Mouse (Mus musculus): ENCODE data around the gene Tnni3k. TPM values are rescaled to one million over a fixed set of nuclear protein-coding genes. Genes with fewer than 3 reads are reported as not detected.
"Not testable (repeated sequence)": the region's sequence is repeated elsewhere in the genome, so short reads cannot be mapped to it uniquely, and the experiment has no call there.

Gene Tnni3k
- polyA plus RNA-seq, 1 experiment from 2014 or later: not detected

GRCm38 (mm10) chr3:154824713-154825112 lies 230.5 kb downstream of the Tnni3k start:
- no peak for ATAC-seq (ENCODE audit: insufficient read depth, low FRiP score)
- Histone ChIP-seq H3K27me3 (ENCODE audit: control insufficient read depth, insufficient read depth, low read length) (no peaks in the 10 kb centered on the region), H3K4me2 (ENCODE audit: low read depth, low read length) (no peak overlapping the region), H3K27ac (ENCODE audit: low read length) (no peak overlapping the region), H3K36me3 (ENCODE audit: control insufficient read depth, insufficient read depth, low read length) (no peaks in the 10 kb centered on the region), H3K4me1 (ENCODE audit: control insufficient read depth, insufficient read depth, low read length) (no peaks in the 10 kb centered on the region), H3K4me3 (replicated peaks; ENCODE audit: low read length) (no peak overlapping the region), H3K9ac (ENCODE audit: low read length) (no peak overlapping the region), H3K9me3 (replicated peaks; ENCODE audit: control insufficient read depth, low read length) (no peaks in the 10 kb centered on the region)
- 70% methylated on average over 4 of the region's 4 CpGs for WGBS

- not testable (repeated sequence) for H3K27ac ChIP-seq (ENCODE audit: low read length); H3K9ac ChIP-seq (ENCODE audit: low read length); H3K9me3 ChIP-seq (replicated peaks; ENCODE audit: control insufficient read depth, low read length); H3K4me3 ChIP-seq (replicated peaks; ENCODE audit: low read length); ATAC-seq (ENCODE audit: insufficient read depth, low FRiP score); H3K4me1 ChIP-seq (ENCODE audit: control insufficient read depth, insufficient read depth, low read length); H3K4me2 ChIP-seq (ENCODE audit: low read depth, low read length); H3K36me3 ChIP-seq (ENCODE audit: control insufficient read depth, insufficient read depth, low read length); H3K27me3 ChIP-seq (ENCODE audit: control insufficient read depth, insufficient read depth, low read length)
- WGBS: 13% methylated on average over 5 of the region's 5 CpGs
Measured at GRCm38 (mm10) chr3:154819684-154820083, 235.5 kb downstream of the Tnni3k start.

GRCm38 (mm10) chr3:154817732-154818131 lies 237.5 kb downstream of the Tnni3k start:
- no peaks in the 10 kb centered on the region for H3K36me3 ChIP-seq (ENCODE audit: control insufficient read depth, insufficient read depth, low read length)
- no peak overlapping the region for H3K9ac ChIP-seq (ENCODE audit: low read length)
- 6% methylated on average over 7 of the region's 7 CpGs for WGBS
- H3K27me3 ChIP-seq (ENCODE audit: control insufficient read depth, insufficient read depth, low read length): no peaks in the 10 kb centered on the region
- no peaks in the 10 kb centered on the region for H3K9me3 ChIP-seq (replicated peaks; ENCODE audit: control insufficient read depth, low read length)
- no peak overlapping the region for H3K4me2 ChIP-seq (ENCODE audit: low read depth, low read length)
- no peak for ATAC-seq (ENCODE audit: insufficient read depth, low FRiP score)
- H3K4me3 ChIP-seq (replicated peaks; ENCODE audit: low read length): no peak overlapping the region
- no peaks in the 10 kb centered on the region for H3K4me1 ChIP-seq (ENCODE audit: control insufficient read depth, insufficient read depth, low read length)
- no peak overlapping the region for H3K27ac ChIP-seq (ENCODE audit: low read length)

GRCm38 (mm10) chr3:154816801-154817625 lies 238.2 kb downstream of the Tnni3k start:
- no peaks in the 10 kb centered on the region for H3K36me3 ChIP-seq (ENCODE audit: control insufficient read depth, insufficient read depth, low read length)
- H3K4me2 ChIP-seq (ENCODE audit: low read depth, low read length): no peak overlapping the region
- 40% methylated on average over 19 of the region's 19 CpGs for WGBS
- H3K27me3 ChIP-seq (ENCODE audit: control insufficient read depth, insufficient read depth, low read length): no peaks in the 10 kb centered on the region
- ATAC-seq (ENCODE audit: insufficient read depth, low FRiP score): peak; percentile 76; the same call in 1 of the 2 replicates
- no peak overlapping the region for H3K9ac ChIP-seq (ENCODE audit: low read length)
- no peak overlapping the region for H3K4me3 ChIP-seq (replicated peaks; ENCODE audit: low read length)
- no peaks in the 10 kb centered on the region for H3K9me3 ChIP-seq (replicated peaks; ENCODE audit: control insufficient read depth, low read length)
- H3K27ac ChIP-seq (ENCODE audit: low read length): no peak overlapping the region
- H3K4me1 ChIP-seq (ENCODE audit: control insufficient read depth, insufficient read depth, low read length): no peaks in the 10 kb centered on the region

GRCm38 (mm10) chr3:154816231-154816630 lies 239.0 kb downstream of the Tnni3k start:
- no peaks in the 10 kb centered on the region for H3K27me3 ChIP-seq (ENCODE audit: control insufficient read depth, insufficient read depth, low read length)
- no peak overlapping the region for H3K4me3 ChIP-seq (replicated peaks; ENCODE audit: low read length)
- H3K27ac ChIP-seq (ENCODE audit: low read length): no peak overlapping the region
- no peak overlapping the region for H3K9ac ChIP-seq (ENCODE audit: low read length)
- no peaks in the 10 kb centered on the region for H3K36me3 ChIP-seq (ENCODE audit: control insufficient read depth, insufficient read depth, low read length)
- WGBS: 69% methylated on average over 3 of the region's 3 CpGs
- no peaks in the 10 kb centered on the region for H3K4me1 ChIP-seq (ENCODE audit: control insufficient read depth, insufficient read depth, low read length)
- H3K9me3 ChIP-seq (replicated peaks; ENCODE audit: control insufficient read depth, low read length): no peaks in the 10 kb centered on the region
- H3K4me2 ChIP-seq (ENCODE audit: low read depth, low read length): no peak overlapping the region
- no peak for ATAC-seq (ENCODE audit: insufficient read depth, low FRiP score)

GRCm38 (mm10) chr3:154815606-154816005 lies 239.6 kb downstream of the Tnni3k start:
- H3K4me1 ChIP-seq (ENCODE audit: control insufficient read depth, insufficient read depth, low read length): no peaks in the 10 kb centered on the region
- no peak overlapping the region for H3K4me2 ChIP-seq (ENCODE audit: low read depth, low read length)
- H3K27ac ChIP-seq (ENCODE audit: low read length): no peak overlapping the region
- H3K4me3 ChIP-seq (replicated peaks; ENCODE audit: low read length): no peak overlapping the region
- no peak overlapping the region for H3K9ac ChIP-seq (ENCODE audit: low read length)
- no peaks in the 10 kb centered on the region for H3K9me3 ChIP-seq (replicated peaks; ENCODE audit: control insufficient read depth, low read length)
- ATAC-seq (ENCODE audit: insufficient read depth, low FRiP score): no peak
- 52% methylated on average over 2 of the region's 2 CpGs for WGBS
- no peaks in the 10 kb centered on the region for H3K27me3 ChIP-seq (ENCODE audit: control insufficient read depth, insufficient read depth, low read length)
- no peaks in the 10 kb centered on the region for H3K36me3 ChIP-seq (ENCODE audit: control insufficient read depth, insufficient read depth, low read length)

- no peak for ATAC-seq (ENCODE audit: insufficient read depth, low FRiP score)
- Histone ChIP-seq H3K4me1 (ENCODE audit: control insufficient read depth, insufficient read depth, low read length) (no peaks in the 10 kb centered on the region), H3K9ac (ENCODE audit: low read length) (no peak overlapping the region), H3K4me2 (ENCODE audit: low read depth, low read length) (no peak overlapping the region), H3K27me3 (ENCODE audit: control insufficient read depth, insufficient read depth, low read length) (no peaks in the 10 kb centered on the region), H3K9me3 (replicated peaks; ENCODE audit: control insufficient read depth, low read length) (no peaks in the 10 kb centered on the region), H3K36me3 (ENCODE audit: control insufficient read depth, insufficient read depth, low read length) (no peaks in the 10 kb centered on the region), H3K4me3 (replicated peaks; ENCODE audit: low read length) (no peak overlapping the region), H3K27ac (ENCODE audit: low read length) (no peak overlapping the region)
- 47% methylated on average over 1 of the region's 1 CpGs for WGBS
Measured at GRCm38 (mm10) chr3:154812893-154813292, 242.3 kb downstream of the Tnni3k start.

- no peak overlapping the region for H3K9ac ChIP-seq (ENCODE audit: low read length)
- no peaks in the 10 kb centered on the region for H3K36me3 ChIP-seq (ENCODE audit: control insufficient read depth, insufficient read depth, low read length)
- no peaks in the 10 kb centered on the region for H3K9me3 ChIP-seq (replicated peaks; ENCODE audit: control insufficient read depth, low read length)
- H3K4me2 ChIP-seq (ENCODE audit: low read depth, low read length): no peak overlapping the region
- no peak for ATAC-seq (ENCODE audit: insufficient read depth, low FRiP score)
- H3K27me3 ChIP-seq (ENCODE audit: control insufficient read depth, insufficient read depth, low read length): no peaks in the 10 kb centered on the region
- no peak overlapping the region for H3K4me3 ChIP-seq (replicated peaks; ENCODE audit: low read length)
- no peak overlapping the region for H3K27ac ChIP-seq (ENCODE audit: low read length)
- 55% methylated on average over 9 of the region's 9 CpGs for WGBS
- H3K4me1 ChIP-seq (ENCODE audit: control insufficient read depth, insufficient read depth, low read length): no peaks in the 10 kb centered on the region
Measured at GRCm38 (mm10) chr3:154811833-154812232, 243.4 kb downstream of the Tnni3k start.

- Histone ChIP-seq H3K4me2 (ENCODE audit: low read depth, low read length) (no peak overlapping the region), H3K27ac (ENCODE audit: low read length) (no peak overlapping the region), H3K9me3 (replicated peaks; ENCODE audit: control insufficient read depth, low read length) (no peaks in the 10 kb centered on the region), H3K27me3 (ENCODE audit: control insufficient read depth, insufficient read depth, low read length) (no peaks in the 10 kb centered on the region), H3K4me1 (ENCODE audit: control insufficient read depth, insufficient read depth, low read length) (no peaks in the 10 kb centered on the region), H3K9ac (ENCODE audit: low read length) (no peak overlapping the region), H3K4me3 (replicated peaks; ENCODE audit: low read length) (no peak overlapping the region), H3K36me3 (ENCODE audit: control insufficient read depth, insufficient read depth, low read length) (no peaks in the 10 kb centered on the region)
- WGBS: 26% methylated on average over 9 of the region's 9 CpGs
- no peak for ATAC-seq (ENCODE audit: insufficient read depth, low FRiP score)
Measured at GRCm38 (mm10) chr3:154811281-154811680, 243.9 kb downstream of the Tnni3k start.
